Mouse (Mus musculus) neural tube, embryonic 11.5 days (tissue): Measurements from ENCODE around the gene Sec61a2. TPM values are rescaled to one million over a fixed set of nuclear protein-coding genes. Genes with fewer than 3 reads are reported as not detected.

Source experiments
- ATAC-seq: fragments of 200-750 bp; cut with Nextera tagmentation; 2 replicates; pipeline ENCODE4 v1.8.0; 2017; ENCODE audit warnings: moderate number of reproducible peaks, mild to moderate bottlenecking, moderate TSS enrichment, moderate library complexity; ENCODE audit not compliant: insufficient read depth, low FRiP score, low TSS enrichment
- DNase-seq: peaks from one replicate; pipeline ENCODE4 v3.0.0-alpha.2; 2015; ENCODE audit warnings: low spot score
- H3K27ac ChIP-seq: fragments of 300-500 bp; sonication (generic); 2 replicates; pipeline ENCODE4 v1.5.1; 2014; ENCODE audit warnings: low read depth, mild to moderate bottlenecking, low read length
- H3K27me3 ChIP-seq: fragments of 300-500 bp; sonication (generic); 2 replicates; pipeline ENCODE4 v1.6.1; 2014; ENCODE audit warnings: mild to moderate bottlenecking, low read length, mixed read lengths; ENCODE audit not compliant: control insufficient read depth, insufficient read depth
- H3K36me3 ChIP-seq: fragments of 300-500 bp; sonication (generic); 2 replicates; pipeline ENCODE4 v1.6.1; 2014; ENCODE audit warnings: mild to moderate bottlenecking, low read length, moderate library complexity, mixed read lengths; ENCODE audit not compliant: control insufficient read depth, insufficient read depth
- H3K4me1 ChIP-seq: fragments of 300-500 bp; sonication (generic); 2 replicates; pipeline ENCODE4 v1.6.1; 2014; ENCODE audit warnings: low read length, mixed read lengths; ENCODE audit not compliant: control insufficient read depth, insufficient read depth
- H3K4me2 ChIP-seq: fragments of 300-500 bp; sonication (generic); 2 replicates; pipeline ENCODE4 v1.6.1; 2014; ENCODE audit warnings: low read depth, mild to moderate bottlenecking, moderate library complexity
- H3K4me3 ChIP-seq: fragments of 300-500 bp; sonication (generic); 2 replicates; pipeline ENCODE4 v1.5.1; 2014; ENCODE audit warnings: low read depth, low read length
- H3K9ac ChIP-seq: fragments of 300-500 bp; sonication (generic); 2 replicates; pipeline ENCODE4 v1.6.1; 2014; ENCODE audit warnings: mild to moderate bottlenecking, low read length
- H3K9me3 ChIP-seq: fragments of 300-500 bp; sonication (generic); 2 replicates; pipeline ENCODE4 v1.6.1; 2016; ENCODE audit warnings: low read length; ENCODE audit not compliant: control insufficient read depth
- WGBS: fragments of 180-500 bp; shearing (Covaris S2); extraction: QIAGEN DNeasy Blood & Tissue Kit; methylation state at CpG from one replicate; pipeline ENCODE4 v1.1.7; 2014; 5-methylcytosine and 5-hydroxymethylcytosine counted together
- polyA plus RNA-seq: library from polyadenylated mRNA; unstranded; fragments of >200 nt; fragmentation: Nextera tagmentation; extraction: Ambion mirVana; gene quantifications from 2 replicates; pipeline ENCODE4 v1.2.1, GENCODE M21; 2014

Sec61a2 gene
- polyA plus RNA-seq, 1 experiment from 2014 or later, result 83.5 TPM

GRCm38 (mm10) chr2:5824685-5825084 is 70.5 kb downstream of the Sec61a2 start:
- no peaks in the 10 kb centered on the region for H3K4me1 ChIP-seq
- no peaks in the 10 kb centered on the region for H3K9me3 ChIP-seq
- ATAC-seq (no peak), DNase-seq (no peak)
- no peak overlapping the region for H3K4me3 ChIP-seq
- no peaks in the 10 kb centered on the region for H3K27me3 ChIP-seq
- H3K27ac ChIP-seq, result no peak overlapping the region
- peaks cover 6% of the 10 kb centered on the region for H3K36me3 ChIP-seq
- no peak overlapping the region for H3K9ac ChIP-seq
- 90% methylated on average over 5 of the region's 5 CpGs for WGBS
- H3K4me2 ChIP-seq, result no peak overlapping the region

GRCm38 (mm10) chr2:5824213-5824612 is 71.0 kb downstream of the Sec61a2 start:
- DNase-seq, result no peak
- Histone ChIP-seq H3K27ac (no peak overlapping the region), H3K9me3 (no peaks in the 10 kb centered on the region), H3K27me3 (no peaks in the 10 kb centered on the region), H3K4me1 (no peaks in the 10 kb centered on the region), H3K9ac (no peak overlapping the region), H3K36me3 (peaks cover 7% of the 10 kb centered on the region), H3K4me2 (no peak overlapping the region), H3K4me3 (no peak overlapping the region)
- no peak for ATAC-seq
- 15% methylated on average over 1 of the region's 1 CpGs for WGBS

DNA sequence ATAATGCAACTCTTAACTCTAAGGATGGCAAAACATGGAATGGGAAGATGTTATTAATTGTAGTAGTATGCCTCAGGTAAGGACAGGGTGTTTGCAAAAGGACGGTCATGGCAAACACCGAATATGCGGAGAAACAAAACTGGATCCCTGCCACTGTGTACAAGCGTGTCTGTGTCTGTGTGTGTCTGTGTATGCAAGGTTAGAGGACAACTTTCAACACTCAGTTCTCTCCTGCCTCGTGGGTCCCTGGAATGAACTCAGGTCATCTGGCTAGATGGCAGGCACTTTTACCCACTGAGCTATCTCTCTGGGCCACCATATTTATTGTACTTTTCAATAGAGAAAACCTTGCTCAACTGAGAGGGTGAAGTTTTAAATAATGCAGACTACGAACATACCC is 72.8 kb downstream of the Sec61a2 start:
- Histone ChIP-seq H3K9ac (no peak overlapping the region), H3K27me3 (no peaks in the 10 kb centered on the region), H3K9me3 (no peaks in the 10 kb centered on the region), H3K4me1 (no peaks in the 10 kb centered on the region), H3K4me2 (no peak overlapping the region), H3K27ac (no peak overlapping the region), H3K36me3 (peaks cover 12% of the 10 kb centered on the region), H3K4me3 (no peak overlapping the region)
- WGBS, result 93% methylated on average over 6 of the region's 6 CpGs
- DNase-seq (no peak), ATAC-seq (no peak)

GRCm38 (mm10) chr2:5821264-5821663 is 74.0 kb downstream of the Sec61a2 start:
- Histone ChIP-seq H3K4me3 (no peak overlapping the region), H3K9ac (no peak overlapping the region), H3K27me3 (no peaks in the 10 kb centered on the region), H3K4me2 (no peak overlapping the region), H3K9me3 (no peaks in the 10 kb centered on the region), H3K4me1 (no peaks in the 10 kb centered on the region), H3K27ac (no peak overlapping the region), H3K36me3 (peaks cover 12% of the 10 kb centered on the region)
- DNase-seq (no peak), ATAC-seq (no peak)
- 88% methylated on average over 10 of the region's 10 CpGs for WGBS

Other genes with a start within 250 kb of the Sec61a2 start
- 0.91 and 2.1 TPM in 2 replicates for gene Camk1d, start 180.9 kb downstream of the Sec61a2 start, polyA plus RNA-seq
- 82.2 and 83.5 TPM in 2 replicates for gene Nudt5, start 50.4 kb downstream of the Sec61a2 start, polyA plus RNA-seq
- 332 and 337 TPM in 2 replicates for gene Cdc123, start 50.3 kb downstream of the Sec61a2 start, polyA plus RNA-seq
- gene Gm13199, start 32.5 kb downstream of the Sec61a2 start, polyA plus RNA-seq, result 1.5 and 2.7 TPM in 2 replicates
- gene Dhtkd1, start 47.4 kb upstream of the Sec61a2 start, polyA plus RNA-seq, result 2.8 and 3.8 TPM in 2 replicates
- gene Upf2, start 56.0 kb upstream of the Sec61a2 start, polyA plus RNA-seq, result 11.9 and 12.3 TPM in 2 replicates
- gene Proser2, start 234.8 kb upstream of the Sec61a2 start, polyA plus RNA-seq, result 3.2 and 3.5 TPM in 2 replicates